Mouse (Mus musculus) MEL (cell line): ENCODE measurements around the gene Cdx2. TPM values are rescaled to one million over a fixed set of nuclear protein-coding genes. Genes with fewer than 3 reads are reported as not detected.
A peak's percentile ranks its signal among the peaks of the same experiment; 100 is the strongest.

ENCODE experiments used
- DNase-seq: peaks from one replicate; pipeline ENCODE4 v3.0.0; 2011; ENCODE audit warnings: low read depth, low spot score
- H3K27ac ChIP-seq: 2 replicates; pipeline ENCODE4 v1.5.1; 2012; ENCODE audit warnings: low read depth, mild to moderate bottlenecking, control low read depth, low read length, moderate library complexity; ENCODE audit not compliant: control insufficient read depth
- H3K27me3 ChIP-seq, 2 experiments: fragments of 150-350 bp in 1 of 2; sonication (generic) in 1 of 2; 2 replicates each; pipeline ENCODE4 v1.6.1; 2012; ENCODE audit warnings: low read length in 2 of 2, mild to moderate bottlenecking in 2 of 2, improper control_type of control experiment in 1 of 2, moderate library complexity in 1 of 2; ENCODE audit not compliant: insufficient read depth in 2 of 2, control insufficient read depth in 1 of 2
- H3K36me3 ChIP-seq, 2 experiments: 2 replicates each; pipeline ENCODE4 v1.6.1; 2012 to 2014; ENCODE audit warnings: low read length in 2 of 2, improper control_type of control experiment in 1 of 2, inconsistent platforms in 1 of 2, mild to moderate bottlenecking in 1 of 2; ENCODE audit not compliant: insufficient read depth in 2 of 2, control insufficient read depth in 1 of 2
- H3K4me1 ChIP-seq, 2 experiments: fragments of 150-350 bp in 1 of 2; sonication (generic) in 1 of 2; 2 replicates each; pipeline ENCODE4 v1.6.1; 2012; ENCODE audit warnings: low read length in 2 of 2, improper control_type of control experiment in 1 of 2, mild to moderate bottlenecking in 1 of 2; ENCODE audit not compliant: insufficient read depth in 2 of 2, control insufficient read depth in 1 of 2
- H3K4me3 ChIP-seq, 2 experiments: fragments of 150-350 bp in 1 of 2; sonication (generic) in 1 of 2; 2 replicates each; pipeline ENCODE4 v1.5.1; 2012; ENCODE audit warnings: low read depth in 2 of 2, low read length in 2 of 2, mild to moderate bottlenecking in 2 of 2, moderate library complexity in 2 of 2, control low read depth in 1 of 2, improper control_type of control experiment in 1 of 2; ENCODE audit not compliant: control insufficient read depth in 1 of 2, insufficient read depth in 1 of 2
- H3K79me2 ChIP-seq: 2 replicates; pipeline ENCODE4 v1.6.1; 2012; ENCODE audit warnings: mild to moderate bottlenecking, low read length, moderate library complexity; ENCODE audit not compliant: control insufficient read depth, poor library complexity, insufficient read depth
- H3K9ac ChIP-seq: 2 replicates; pipeline ENCODE4 v1.6.1; 2012; ENCODE audit warnings: low read depth, mild to moderate bottlenecking, control low read depth, low read length, moderate library complexity; ENCODE audit not compliant: control insufficient read depth, poor library complexity, severe bottlenecking
- H3K9me3 ChIP-seq: fragments of 150-350 bp; sonication (generic); replicated peaks from 2 replicates; pipeline ENCODE4 v1.6.1; 2012; ENCODE audit warnings: mild to moderate bottlenecking, low read length, improper control_type of control experiment, moderate library complexity; ENCODE audit not compliant: insufficient read depth
- E2F4 ChIP-seq: IDR thresholded peaks from 2 replicates; pipeline ENCODE4 v1.6.1; 2011; ENCODE audit warnings: low read depth, low read length, improper control_type of control experiment, borderline replicate concordance
- ELF1 ChIP-seq: IDR thresholded peaks from 2 replicates; pipeline ENCODE4 v1.6.1; 2014; ENCODE audit warnings: low read depth, mild to moderate bottlenecking, inconsistent platforms, low read length, improper control_type of control experiment, moderate library complexity
- ETS1 ChIP-seq: IDR thresholded peaks from 2 replicates; pipeline ENCODE4 v1.6.1; 2012; ENCODE audit warnings: low read depth, mild to moderate bottlenecking, inconsistent platforms, low read length, improper control_type of control experiment, moderate library complexity
- GABPA ChIP-seq: IDR thresholded peaks from 2 replicates; pipeline ENCODE4 v1.6.1; 2012; ENCODE audit warnings: low read depth, mild to moderate bottlenecking, inconsistent platforms, low read length, improper control_type of control experiment, moderate library complexity
- HCFC1 ChIP-seq: IDR thresholded peaks from 2 replicates; pipeline ENCODE4 v1.6.1; 2012; ENCODE audit warnings: low read depth, mild to moderate bottlenecking, inconsistent platforms, low read length, improper control_type of control experiment, moderate library complexity
- KAT2A ChIP-seq: conservative IDR thresholded peaks from 2 replicates; pipeline ENCODE4 v1.6.1; 2012; ENCODE audit warnings: low read depth, low read length, improper control_type of control experiment, inconsistent platforms
- MAZ ChIP-seq: IDR thresholded peaks from 2 replicates; pipeline ENCODE4 v1.6.1; 2012; ENCODE audit warnings: low read depth, mild to moderate bottlenecking, inconsistent platforms, low read length, improper control_type of control experiment
- MXI1 ChIP-seq: IDR thresholded peaks from 2 replicates; pipeline ENCODE4 v1.6.1; 2011; ENCODE audit warnings: mild to moderate bottlenecking, low read depth, low read length, improper control_type of control experiment
- NELFE ChIP-seq: IDR thresholded peaks from 2 replicates; pipeline ENCODE4 v1.6.1; 2011; ENCODE audit warnings: low read depth, low read length, improper control_type of control experiment
- POLR2AphosphoS2 ChIP-seq: IDR thresholded peaks from 2 replicates; pipeline ENCODE4 v1.6.1; 2011; ENCODE audit warnings: low read length, improper control_type of control experiment
- TAL1 ChIP-seq: IDR thresholded peaks from 2 replicates; pipeline ENCODE4 v1.6.1; 2012; ENCODE audit warnings: mild to moderate bottlenecking, inconsistent platforms, low read length, moderate library complexity, mixed read lengths
- TBP ChIP-seq: IDR thresholded peaks from 2 replicates; pipeline ENCODE4 v1.8.0; 2011; ENCODE audit warnings: low read depth, low read length, improper control_type of control experiment
- UBTF ChIP-seq: IDR thresholded peaks from 2 replicates; pipeline ENCODE4 v1.6.1; 2012; ENCODE audit warnings: low read depth, mild to moderate bottlenecking, inconsistent platforms, low read length, improper control_type of control experiment, moderate library complexity, borderline replicate concordance; ENCODE audit not compliant: insufficient read depth
- USF2 ChIP-seq, 2 experiments: IDR thresholded peaks; 2 replicates each; pipeline ENCODE4 v1.6.1; 2011 to 2012; ENCODE audit warnings: improper control_type of control experiment in 2 of 2, low read length in 2 of 2, borderline replicate concordance in 1 of 2, inconsistent platforms in 1 of 2, low read depth in 1 of 2, mild to moderate bottlenecking in 1 of 2; ENCODE audit not compliant: insufficient read depth in 1 of 2
- ZKSCAN1 ChIP-seq: IDR thresholded peaks from 2 replicates; pipeline ENCODE4 v1.6.1; 2012; ENCODE audit warnings: low read depth, mild to moderate bottlenecking, inconsistent platforms, low read length, improper control_type of control experiment, moderate library complexity
- ZNF384 ChIP-seq: IDR thresholded peaks from 2 replicates; pipeline ENCODE4 v1.6.1; 2012; ENCODE audit warnings: low read depth, mild to moderate bottlenecking, inconsistent platforms, low read length, improper control_type of control experiment
- polyA plus RNA-seq, 2 experiments: library from polyadenylated mRNA; stranded (reverse) in 1 of 2; unstranded in 1 of 2; fragments of >175 nt in 1 of 2; fragments of >200 nt in 1 of 2; gene quantifications; 2 replicates each; pipeline versions ENCODE4 v1.2.1 to v1.2.4; 2012; ENCODE audit warnings: low replicate concordance in 2 of 2, low read depth in 1 of 2; ENCODE audit not compliant: insufficient read length in 2 of 2, insufficient read depth in 1 of 2, missing spikeins in 1 of 2
- total RNA-seq: library from RNA; depleted of rRNA; stranded (reverse); fragments of 300-350 nt; gene quantifications from 2 replicates; pipeline ENCODE4 v1.2.3, GENCODE M21; 2012

Cdx2 gene
- total and polyA plus RNA-seq, 3 experiments, result not detected

- peak; percentile 86; the same call in 1 of the 2 replicates for TF ChIP-seq MAZ
- TF ChIP-seq GABPA, result no peak
- TF ChIP-seq HCFC1, result peak; percentile 64
- no peak for TF ChIP-seq POLR2AphosphoS2
- no peak for TF ChIP-seq USF2 (IDR thresholded peaks at IDR 0.05; ENCODE audit: borderline replicate concordance in 1 of 2, insufficient read depth in 1 of 2, low read depth in 1 of 2, low read length in 2 of 2)
- TF ChIP-seq TBP, result peak; percentile 58; the same call in 1 of the 2 replicates
- peak; percentile 70 for TF ChIP-seq ETS1
- no peak for TF ChIP-seq TAL1
- TF ChIP-seq ZKSCAN1, result no peak
These were observed 13.8 kb downstream of the Cdx2 start (continued) for GRCm38 (mm10) chr5:147293127-147293910.

GRCm38 (mm10) chr5:147292506-147293120 is 14.5 kb downstream of the Cdx2 start:
- peaks cover 0 to 4% of the 10 kb centered on the region in 2 experiments; a peak in 2 of 4 replicates for H3K4me1 ChIP-seq
- peak; percentile 76 for DNase-seq
- H3K79me2 ChIP-seq, result no peaks in the 10 kb centered on the region; the same call in 1 of the 2 replicates
- H3K9me3 ChIP-seq, result no peaks in the 10 kb centered on the region
- peak overlapping the region; percentile 59 to 69 for H3K4me3 ChIP-seq
- peaks cover 0 to 3% of the 10 kb centered on the region in 2 experiments; a peak in 1 of 4 replicates for H3K36me3 ChIP-seq
- H3K27me3 ChIP-seq, result 0 out of 4 replicates have a peak, but pooled peaks cover 0 to 2% of the 10 kb centered on the region in 2 experiments
- H3K9ac ChIP-seq, result peak overlapping the region; percentile 74
- peak overlapping the region; percentile 72 for H3K27ac ChIP-seq
- TF ChIP-seq KAT2A, result no peak
- 0 out of 2 replicates have a peak, but pooled peaks have one; percentile 28 for TF ChIP-seq TBP
- TF ChIP-seq ELF1, result peak; percentile 61; the same call in 1 of the 2 replicates
- TF ChIP-seq NELFE, result peak; percentile 37; the same call in 1 of the 2 replicates
- 0 out of 2 replicates have a peak, but pooled peaks have one; percentile 6 for TF ChIP-seq UBTF
- TF ChIP-seq HCFC1, result no peak
- no peak for TF ChIP-seq ZNF384
- TF ChIP-seq MXI1, result peak; percentile 46; the same call in 1 of the 2 replicates
- no peak for TF ChIP-seq E2F4
